ENCODE assay signal across 14 mouse cellular contexts in the genomic region with DNA sequence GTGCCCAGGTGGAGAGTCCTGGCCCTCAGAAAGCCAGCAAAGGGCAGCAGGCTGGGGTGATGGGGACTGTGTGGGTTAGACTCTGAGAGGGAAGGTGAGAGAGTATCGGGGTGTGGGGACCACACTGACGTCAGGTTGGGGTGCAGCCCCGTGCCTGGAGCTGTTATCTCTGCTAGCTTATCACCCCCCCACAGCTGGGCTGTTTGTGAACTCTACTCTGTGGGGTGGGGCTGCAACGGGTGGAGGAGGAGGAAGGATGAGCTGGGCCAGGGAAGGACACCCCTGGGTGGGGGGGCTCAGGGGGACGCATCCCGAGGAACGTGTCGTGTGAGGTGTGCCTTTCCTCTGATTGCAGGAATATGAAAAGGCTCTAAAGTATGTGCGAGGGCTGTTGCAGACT. TPM values are rescaled to one million over a fixed set of nuclear protein-coding genes. Genes with fewer than 3 reads are reported as not detected.
DNase-seq lines count a peak whose midpoint lies in the region; ATAC-seq and TF ChIP-seq lines count a peak whose summit lies in the region.
"Had no signal": no experiment of that assay in that cellular context is flagged by ENCODE, and none has a peak within 500 bp of the region (broad histone marks: within the 10 kb centered on the region; RNA-seq: fewer than 3 reads in every experiment).

No protein-coding gene starts in this region.

- WGBS in kidney, adult 2 months = 67% methylated on average over 9 of the region's 9 CpGs
- WGBS in bone marrow, adult 2 months = 66% methylated on average over 9 of the region's 9 CpGs

- H3K36me3 ChIP-seq in kidney, adult 2 months (ENCODE audit: control insufficient read depth, insufficient read depth, low read length) = no peaks in the 10 kb centered on the region; the same call in 1 of the 2 replicates
- H3K36me3 ChIP-seq in erythroblast, embryonic 14.5 days (ENCODE audit: control insufficient read depth) = peaks cover 72% of the 10 kb centered on the region

- peaks cover 43% of the 10 kb centered on the region for H3K4me1 ChIP-seq in kidney, adult 2 months (ENCODE audit: control insufficient read depth, insufficient read depth, low read length)
- peaks cover 2% of the 10 kb centered on the region for H3K4me1 ChIP-seq in bone marrow, adult 2 months (ENCODE audit: control insufficient read depth, insufficient read depth, low read length)
- H3K4me1 ChIP-seq in erythroblast, embryonic 14.5 days (ENCODE audit: control insufficient read depth) = peaks cover 76% of the 10 kb centered on the region

- peak; percentile 24; the same call in 1 of the 2 replicates for ATAC-seq in megakaryocyte progenitor cell, adult 5-6 weeks (replicated peaks; ENCODE audit: poor library complexity)
- ATAC-seq: inflammation-experienced regulatory T-cells, adult 6 months had no signal

- no peak for TF ChIP-seq CTCF in kidney, adult 2 months (conservative IDR thresholded peaks at IDR 0.05; ENCODE audit: insufficient read depth, insufficient read length, low read depth, low read length)
- no peak for TF ChIP-seq CTCF in bone marrow, adult 2 months (IDR thresholded peaks at IDR 0.05; ENCODE audit: control insufficient read depth, insufficient read depth, low read length)

- no peak for TF ChIP-seq POLR2A in kidney, adult 2 months (IDR thresholded peaks at IDR 0.05; ENCODE audit: low read depth, low read length)
- no peak for TF ChIP-seq POLR2A in bone marrow, adult 2 months (IDR thresholded peaks at IDR 0.05; ENCODE audit: borderline replicate concordance, control insufficient read depth, low read depth, low read length)

- no peak overlapping the region for H3K4me3 ChIP-seq in kidney, adult 2 months (ENCODE audit: insufficient read depth, low read depth, low read length)
- H3K4me3 ChIP-seq in bone marrow, adult 2 months (replicated peaks; ENCODE audit: control insufficient read depth, low read depth, low read length) = no peak overlapping the region
- peak overlapping the region; percentile 48 for H3K4me3 ChIP-seq in erythroblast, embryonic 14.5 days (replicated peaks)
- H3K4me3 ChIP-seq: left cerebral cortex, adult 2 months had no signal

- peak; percentile 16 for DNase-seq in kidney, adult 2 months
- DNase-seq in kidney, adult 9 months = no peak
- DNase-seq in ovary, postnatal 14 days (ENCODE audit: low spot score) = no peak
- no peak for DNase-seq in right cerebral cortex, postnatal 14 days
- DNase-seq in left cerebral cortex, postnatal 10 days (ENCODE audit: extremely low spot score in 1 of 2, low spot score in 2 of 2) = no peak
- DNase-seq: adrenal gland, adult 2 months; cerebellum, postnatal 25 days; lung, postnatal 4 days; thymus, postnatal 4 days had no signal

- peak overlapping the region; percentile 79 for H3K27ac ChIP-seq in kidney, adult 2 months (ENCODE audit: insufficient read depth, low read depth, low read length)
- peak overlapping the region; percentile 57 for H3K27ac ChIP-seq in bone marrow, adult 2 months (ENCODE audit: control insufficient read depth, insufficient read depth, low read depth, low read length, poor library complexity)
- H3K27ac ChIP-seq: left cerebral cortex, adult 2 months had no signal

- no peaks in the 10 kb centered on the region for H3K27me3 ChIP-seq in kidney, adult 2 months (replicated peaks; ENCODE audit: control insufficient read depth, insufficient read depth, low read length)
- no peaks in the 10 kb centered on the region for H3K27me3 ChIP-seq in erythroblast, embryonic 14.5 days (ENCODE audit: control insufficient read depth)

- intact Hi-C loops in left cerebral cortex, postnatal 10 days (cut with DNase I) = no loop called here

- H3K9me3 ChIP-seq in erythroblast, embryonic 14.5 days (ENCODE audit: control insufficient read depth, low read length) = peaks cover 7% of the 10 kb centered on the region; the same call in 1 of the 2 replicates

RNA-seq across cellular contexts. Expression of a gene that starts 1.2 kb away (rescaled TPM):
- polyA plus RNA-seq in kidney, adult 2 months (2012; rRNA removed) = 28.2 and 33.1 TPM in 2 replicates
- polyA plus RNA-seq in bone marrow, adult 2 months (2011; ENCODE audit: insufficient read depth, insufficient read length, low replicate concordance, missing spikeins) = 14.6 and 31.1 TPM in 2 replicates
- polyA plus RNA-seq in erythroblast, embryonic 14.5 days (2012) = 0.03 and 0.04 TPM in 2 replicates
- total RNA-seq in megakaryocyte progenitor cell, adult 5-6 weeks (2015) = 61.8 and 69.7 TPM in 2 replicates
- 48.5 and 50.4 TPM in 2 replicates for total RNA-seq in megakaryocyte progenitor cell, adult 5-6 weeks (2017)
- not detected for total RNA-seq in left cerebral cortex, postnatal 10 days (2021)
- polyA plus RNA-seq: inflammation-experienced regulatory T-cells, adult 6 months had no signal

RNA-seq across cellular contexts. Expression of a gene that starts 12.1 kb away (rescaled TPM):
- 276 and 313 TPM in 2 replicates for polyA plus RNA-seq in kidney, adult 2 months (2012; rRNA removed)
- polyA plus RNA-seq in bone marrow, adult 2 months (2011; ENCODE audit: insufficient read depth, insufficient read length, low replicate concordance, missing spikeins) = 179 and 211 TPM in 2 replicates
- polyA plus RNA-seq in erythroblast, embryonic 14.5 days (2012) = 325 and 364 TPM in 2 replicates
- 227 and 237 TPM in 2 replicates for total RNA-seq in megakaryocyte progenitor cell, adult 5-6 weeks (2015)
- 110 and 121 TPM in 2 replicates for total RNA-seq in megakaryocyte progenitor cell, adult 5-6 weeks (2017)
- 100 to 1,000 TPM; 226 to 227 TPM for total RNA-seq in left cerebral cortex, postnatal 10 days (2021)

RNA-seq across cellular contexts. Expression of a gene that starts 21.6 kb away (rescaled TPM):
- 44.0 and 46.9 TPM in 2 replicates for polyA plus RNA-seq in kidney, adult 2 months (2012; rRNA removed)
- polyA plus RNA-seq in bone marrow, adult 2 months (2011; ENCODE audit: insufficient read depth, insufficient read length, low replicate concordance, missing spikeins) = 14.0 and 26.1 TPM in 2 replicates
- 1.8 and 3.6 TPM in 2 replicates for polyA plus RNA-seq in erythroblast, embryonic 14.5 days (2012)
- 70.5 and 80.3 TPM in 2 replicates for total RNA-seq in megakaryocyte progenitor cell, adult 5-6 weeks (2015)
- 154 and 176 TPM in 2 replicates for total RNA-seq in megakaryocyte progenitor cell, adult 5-6 weeks (2017)
- total RNA-seq in left cerebral cortex, postnatal 10 days (2021) = 10 to 100 TPM; 32.5 to 39.6 TPM

RNA-seq across cellular contexts. Expression of a gene that starts 22.6 kb away (rescaled TPM):
- polyA plus RNA-seq in kidney, adult 2 months (2012; rRNA removed) = 99.7 and 105 TPM in 2 replicates
- polyA plus RNA-seq in bone marrow, adult 2 months (2011; ENCODE audit: insufficient read depth, insufficient read length, low replicate concordance, missing spikeins) = 70.2 and 134 TPM in 2 replicates
- polyA plus RNA-seq in erythroblast, embryonic 14.5 days (2012) = 55.9 and 77.3 TPM in 2 replicates
- 109 and 115 TPM in 2 replicates for total RNA-seq in megakaryocyte progenitor cell, adult 5-6 weeks (2015)
- total RNA-seq in megakaryocyte progenitor cell, adult 5-6 weeks (2017) = 41.5 and 49.0 TPM in 2 replicates
- 10 to 100 TPM; 77.5 to 84.5 TPM for total RNA-seq in left cerebral cortex, postnatal 10 days (2021)

RNA-seq across cellular contexts. Expression of a gene that starts 57.3 kb away (rescaled TPM):
- polyA plus RNA-seq in kidney, adult 2 months (2012; rRNA removed) = 23.3 and 26.5 TPM in 2 replicates
- 1.7 and 10.7 TPM in 2 replicates for polyA plus RNA-seq in bone marrow, adult 2 months (2011; ENCODE audit: insufficient read depth, insufficient read length, low replicate concordance, missing spikeins)
- 0.02 and 0.24 TPM in 2 replicates for polyA plus RNA-seq in erythroblast, embryonic 14.5 days (2012)
- total RNA-seq in megakaryocyte progenitor cell, adult 5-6 weeks (2015) = 24.7 and 43.5 TPM in 2 replicates
- total RNA-seq in megakaryocyte progenitor cell, adult 5-6 weeks (2017) = 6.6 and 9.8 TPM in 2 replicates
- 10 to 100 TPM; 88.2 to 88.9 TPM for total RNA-seq in left cerebral cortex, postnatal 10 days (2021)

Comparison
In these comparisons a context has a peak if more than half of its experiments do, and no peak if none do; other contexts are left out.
1. RNA of a gene that starts 1.2 kb away (polyA plus RNA-seq): 14.6 to 31.1 TPM in bone marrow, adult 2 months and 28.2 to 33.1 TPM in kidney, adult 2 months; 0.03 to 0.04 TPM in erythroblast, embryonic 14.5 days; every median in the first group is over 10 times any median in the second.